Mouse (Mus musculus) limb, embryonic 15.5 days (tissue): ENCODE results near the gene Sec14l5. TPM values are rescaled to one million over a fixed set of nuclear protein-coding genes. Genes with fewer than 3 reads are reported as not detected.

Experiments used
- ATAC-seq: fragments of 200-750 bp; cut with Nextera tagmentation; 2 replicates; pipeline ENCODE4 v1.8.0; 2017; ENCODE audit warnings: low read depth, moderate TSS enrichment; ENCODE audit not compliant: insufficient number of reproducible peaks, low FRiP score, low TSS enrichment
- H3K27ac ChIP-seq: fragments of 300-500 bp; sonication (generic); 2 replicates; pipeline ENCODE4 v1.5.1; 2015; ENCODE audit warnings: moderate library complexity, mild to moderate bottlenecking, inconsistent platforms
- H3K27me3 ChIP-seq: fragments of 300-500 bp; sonication (generic); 2 replicates; pipeline ENCODE4 v1.6.1; 2015; ENCODE audit warnings: inconsistent platforms
- H3K36me3 ChIP-seq: fragments of 300-500 bp; sonication (generic); 2 replicates; pipeline ENCODE4 v1.6.1; 2015; ENCODE audit warnings: inconsistent platforms
- H3K4me1 ChIP-seq: fragments of 300-500 bp; sonication (generic); 2 replicates; pipeline ENCODE4 v1.6.1; 2015; ENCODE audit warnings: inconsistent platforms
- H3K4me2 ChIP-seq: fragments of 300-500 bp; sonication (generic); 2 replicates; pipeline ENCODE4 v1.6.1; 2015; ENCODE audit warnings: mild to moderate bottlenecking, inconsistent platforms
- H3K4me3 ChIP-seq: fragments of 300-500 bp; sonication (generic); 2 replicates; pipeline ENCODE4 v1.5.1; 2015; ENCODE audit warnings: mild to moderate bottlenecking, inconsistent platforms
- H3K9ac ChIP-seq: fragments of 300-500 bp; sonication (generic); 2 replicates; pipeline ENCODE4 v1.6.1; 2015; ENCODE audit warnings: inconsistent platforms
- H3K9me3 ChIP-seq: fragments of 300-500 bp; sonication (generic); 2 replicates; pipeline ENCODE4 v1.6.1; 2016; ENCODE audit warnings: inconsistent platforms
- WGBS: fragments of 180-500 bp; shearing (Covaris S2); methylation state at CpG from one replicate; pipeline ENCODE4 v1.1.7; 2015; 5-methylcytosine and 5-hydroxymethylcytosine counted together
- polyA plus RNA-seq: library from polyadenylated mRNA; unstranded; fragments of >200 nt; fragmentation: Nextera tagmentation; extraction: Ambion mirVana; gene quantifications from 2 replicates; pipeline ENCODE4 v1.2.1, GENCODE M21; 2015

Sec14l5 gene
- polyA plus RNA-seq, 1 experiment from 2014 or later: 0.09 TPM

GRCm38 (mm10) chr16:5156495-5156894 is 9.6 kb downstream of the Sec14l5 start:
- no peaks in the 10 kb centered on the region for H3K9me3 ChIP-seq
- no peaks in the 10 kb centered on the region for H3K36me3 ChIP-seq
- H3K4me3 ChIP-seq: no peak overlapping the region
- H3K4me2 ChIP-seq: no peak overlapping the region
- H3K27me3 ChIP-seq: no peaks in the 10 kb centered on the region
- no peaks in the 10 kb centered on the region for H3K4me1 ChIP-seq
- no peak overlapping the region for H3K9ac ChIP-seq
- H3K27ac ChIP-seq: no peak overlapping the region
- no peak for ATAC-seq
- WGBS: 33% methylated on average over 2 of the region's 2 CpGs

GRCm38 (mm10) chr16:5157113-5157512 is 10.2 kb downstream of the Sec14l5 start:
- Histone ChIP-seq H3K4me2 (no peak overlapping the region), H3K36me3 (no peaks in the 10 kb centered on the region)
- ATAC-seq: no peak

DNA sequence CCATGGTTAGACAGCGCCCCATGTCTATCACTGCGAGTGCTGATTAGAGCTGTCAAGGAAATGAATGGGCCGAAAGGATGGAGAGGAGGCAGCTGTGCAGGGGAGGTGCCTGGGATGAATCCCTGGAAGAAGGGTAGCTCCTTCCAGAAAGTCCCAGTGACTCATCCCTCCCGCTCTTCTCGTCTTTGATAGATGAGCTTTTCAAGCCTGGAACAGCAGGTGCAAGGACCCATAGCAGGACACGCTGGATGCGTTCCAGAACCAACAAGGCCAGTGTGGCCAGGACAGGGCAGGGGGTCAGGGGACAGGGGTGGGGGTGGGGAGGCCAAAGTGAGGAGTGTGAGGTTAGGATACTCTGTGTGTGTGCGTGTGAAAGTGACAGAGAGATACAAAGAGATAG is 12.3 kb downstream of the Sec14l5 start:
- 82% methylated on average over 8 of the region's 8 CpGs for WGBS
- Histone ChIP-seq H3K4me1 (no peaks in the 10 kb centered on the region), H3K4me3 (no peak overlapping the region), H3K36me3 (no peaks in the 10 kb centered on the region), H3K9ac (no peak overlapping the region), H3K27ac (no peak overlapping the region), H3K9me3 (no peaks in the 10 kb centered on the region), H3K27me3 (0 out of 2 replicates have a peak, but pooled peaks cover 3% of the 10 kb centered on the region), H3K4me2 (no peak overlapping the region)
- ATAC-seq: no peak

More at GRCm38 (mm10) chr16:5157113-5157512, 10.2 kb downstream of the Sec14l5 start:
- no peak overlapping the region for H3K27ac ChIP-seq
- WGBS: 77% methylated on average over 3 of the region's 3 CpGs
- no peaks in the 10 kb centered on the region for H3K9me3 ChIP-seq
- no peak overlapping the region for H3K9ac ChIP-seq
- 0 out of 2 replicates have a peak, but pooled peaks cover 1% of the 10 kb centered on the region for H3K27me3 ChIP-seq
- H3K4me3 ChIP-seq: no peak overlapping the region
- H3K4me1 ChIP-seq: no peaks in the 10 kb centered on the region

- Histone ChIP-seq H3K9ac (no peak overlapping the region), H3K4me3 (no peak overlapping the region), H3K4me1 (no peaks in the 10 kb centered on the region), H3K4me2 (no peak overlapping the region), H3K36me3 (no peaks in the 10 kb centered on the region), H3K27me3 (0 out of 2 replicates have a peak, but pooled peaks cover 3% of the 10 kb centered on the region), H3K9me3 (no peaks in the 10 kb centered on the region), H3K27ac (no peak overlapping the region)
- no peak for ATAC-seq
- WGBS: 74% methylated on average over 6 of the region's 6 CpGs
Measured at GRCm38 (mm10) chr16:5164327-5164726, 17.4 kb downstream of the Sec14l5 start.

DNA sequence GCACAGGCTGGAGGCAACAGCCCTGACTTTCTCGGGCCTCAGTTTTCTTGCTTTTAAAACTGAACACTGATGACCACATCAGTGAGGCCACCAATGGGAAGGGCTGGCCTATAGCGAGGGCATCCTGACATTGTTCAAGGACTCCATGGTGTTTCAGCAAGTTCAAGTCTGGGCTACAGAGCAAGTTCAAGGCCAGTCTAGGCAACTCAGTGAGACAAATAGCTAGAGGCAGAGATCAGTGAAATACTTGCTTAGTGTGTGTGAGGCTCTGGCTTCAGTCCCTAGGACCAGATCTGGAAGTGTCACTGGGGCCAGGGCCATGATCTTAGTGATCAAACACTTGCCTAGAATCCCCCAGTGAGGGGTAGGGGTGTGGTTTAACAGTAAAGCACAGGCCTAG is 21.1 kb downstream of the Sec14l5 start:
- no peak for ATAC-seq
- Histone ChIP-seq H3K9ac (no peak overlapping the region), H3K4me2 (no peak overlapping the region), H3K9me3 (no peaks in the 10 kb centered on the region), H3K4me1 (no peaks in the 10 kb centered on the region), H3K4me3 (no peak overlapping the region), H3K27ac (no peak overlapping the region), H3K36me3 (no peaks in the 10 kb centered on the region), H3K27me3 (no peaks in the 10 kb centered on the region)
- 72% methylated on average over 2 of the region's 2 CpGs for WGBS

DNA sequence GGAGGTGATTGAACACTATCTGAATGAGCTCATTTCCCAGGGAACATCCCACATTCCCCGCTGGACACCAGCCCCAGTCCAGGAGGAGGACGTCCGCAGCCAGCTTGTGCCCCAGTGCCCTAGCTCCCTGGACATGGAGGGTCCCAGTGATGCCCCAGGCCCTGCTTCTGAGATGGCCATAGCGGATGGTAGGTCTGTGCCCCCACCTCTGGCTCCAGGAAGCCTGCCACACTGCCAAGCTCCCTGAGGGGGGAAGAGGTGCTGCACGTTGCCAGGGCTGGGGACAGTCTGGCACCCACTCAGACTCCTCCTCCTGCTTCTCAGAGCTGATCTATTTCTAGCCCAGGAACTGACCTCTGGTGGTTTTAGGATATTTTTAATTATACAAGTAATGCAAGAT is 21.9 kb downstream of the Sec14l5 start:
- WGBS: 64% methylated on average over 5 of the region's 5 CpGs
- no peaks in the 10 kb centered on the region for H3K9me3 ChIP-seq
- H3K4me2 ChIP-seq: no peak overlapping the region
- no peak overlapping the region for H3K4me3 ChIP-seq
- H3K36me3 ChIP-seq: no peaks in the 10 kb centered on the region
- no peak overlapping the region for H3K9ac ChIP-seq
- H3K4me1 ChIP-seq: no peaks in the 10 kb centered on the region
- no peak for ATAC-seq
- no peak overlapping the region for H3K27ac ChIP-seq
- no peaks in the 10 kb centered on the region for H3K27me3 ChIP-seq

DNA sequence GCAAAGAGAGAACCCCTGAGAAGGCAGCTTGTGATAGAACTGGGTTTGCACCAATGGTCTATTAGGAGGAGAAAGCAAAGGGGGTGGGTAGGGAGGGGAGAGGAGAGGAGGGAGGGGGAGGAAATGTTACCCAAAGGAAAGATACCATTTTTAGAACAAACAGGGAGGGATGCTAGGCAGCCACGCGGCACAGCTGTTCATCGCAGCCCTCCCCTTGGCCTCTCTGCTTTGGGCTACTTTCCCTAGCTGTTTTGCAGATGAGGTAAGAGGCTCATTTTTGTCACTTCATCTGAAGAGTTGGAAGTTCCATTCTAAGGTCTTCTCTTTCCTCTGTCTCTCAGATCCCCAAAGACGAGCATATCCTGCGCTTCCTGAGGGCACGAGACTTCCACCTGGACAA is 25.7 kb downstream of the Sec14l5 start:
- WGBS: 88% methylated on average over 6 of the region's 6 CpGs
- Histone ChIP-seq H3K27ac (no peak overlapping the region), H3K9me3 (no peaks in the 10 kb centered on the region), H3K27me3 (no peaks in the 10 kb centered on the region), H3K4me1 (no peaks in the 10 kb centered on the region), H3K9ac (no peak overlapping the region), H3K4me3 (no peak overlapping the region), H3K36me3 (no peaks in the 10 kb centered on the region), H3K4me2 (no peak overlapping the region)
- no peak for ATAC-seq

GRCm38 (mm10) chr16:5183310-5183975 is 36.5 kb downstream of the Sec14l5 start:
- 79% methylated on average over 18 of the region's 18 CpGs for WGBS
- ATAC-seq: no peak

GRCm38 (mm10) chr16:5184101-5184500 is 37.2 kb downstream of the Sec14l5 start:
- no peak for ATAC-seq
- H3K4me3 ChIP-seq: no peak overlapping the region
- H3K9ac ChIP-seq: no peak overlapping the region
- no peaks in the 10 kb centered on the region for H3K36me3 ChIP-seq
- no peaks in the 10 kb centered on the region for H3K4me1 ChIP-seq
- H3K9me3 ChIP-seq: no peaks in the 10 kb centered on the region
- WGBS: 54% methylated on average over 8 of the region's 8 CpGs
- 0 out of 2 replicates have a peak, but pooled peaks cover 3% of the 10 kb centered on the region for H3K27me3 ChIP-seq
- H3K27ac ChIP-seq: no peak overlapping the region
- no peak overlapping the region for H3K4me2 ChIP-seq

More at GRCm38 (mm10) chr16:5183310-5183975, 36.5 kb downstream of the Sec14l5 start:
- no peak overlapping the region for H3K27ac ChIP-seq
- no peak overlapping the region for H3K4me3 ChIP-seq
- no peaks in the 10 kb centered on the region for H3K9me3 ChIP-seq
- no peaks in the 10 kb centered on the region for H3K36me3 ChIP-seq
- H3K27me3 ChIP-seq: 0 out of 2 replicates have a peak, but pooled peaks cover 3% of the 10 kb centered on the region
- no peak overlapping the region for H3K9ac ChIP-seq
- no peak overlapping the region for H3K4me2 ChIP-seq
- no peaks in the 10 kb centered on the region for H3K4me1 ChIP-seq

DNA sequence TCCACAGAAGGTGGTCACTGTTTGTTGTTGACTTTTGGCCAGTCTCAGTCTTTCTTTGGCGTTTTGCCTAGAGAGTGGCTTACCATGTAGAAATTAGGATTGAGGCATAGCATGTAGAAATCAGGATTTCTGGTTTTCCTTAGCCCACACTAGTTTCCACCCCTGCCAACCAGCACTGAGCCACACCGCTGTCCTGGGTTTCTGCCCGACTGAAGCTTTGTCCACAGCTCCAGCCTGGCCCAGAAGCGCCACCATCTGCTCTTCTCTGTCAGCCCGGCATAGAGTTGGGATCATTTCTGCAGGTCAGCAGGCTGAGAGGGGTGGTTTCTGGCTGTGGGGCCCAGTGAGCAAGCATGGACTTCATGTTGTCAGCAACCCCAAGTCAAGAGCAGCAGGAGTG is 38.0 kb downstream of the Sec14l5 start:
- no peak overlapping the region for H3K4me3 ChIP-seq

DNA sequence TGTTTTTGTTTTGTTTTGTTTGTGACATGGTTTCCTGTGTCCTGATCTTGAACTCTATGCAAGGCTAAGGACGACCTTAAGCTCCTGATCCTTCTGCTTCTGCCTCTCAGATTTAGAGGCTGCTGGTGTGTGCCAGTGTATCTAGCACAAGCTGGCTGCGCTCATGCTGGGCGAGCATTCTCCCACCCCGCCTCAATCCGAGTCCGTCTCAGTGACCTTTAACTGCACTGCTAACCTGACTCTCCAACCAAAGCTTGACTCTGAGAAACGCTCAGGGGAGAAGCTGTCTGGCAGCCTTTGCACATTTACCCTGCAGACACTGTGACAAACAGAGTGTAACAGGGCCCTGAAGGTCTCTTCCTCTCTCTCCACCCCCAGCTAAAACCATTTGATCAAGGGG is 38.8 kb downstream of the Sec14l5 start:
- 73% methylated on average over 7 of the region's 7 CpGs for WGBS
- Histone ChIP-seq H3K27me3 (0 out of 2 replicates have a peak, but pooled peaks cover 2% of the 10 kb centered on the region), H3K9ac (no peak overlapping the region), H3K9me3 (no peaks in the 10 kb centered on the region), H3K36me3 (no peaks in the 10 kb centered on the region), H3K4me3 (no peak overlapping the region), H3K4me2 (no peak overlapping the region), H3K27ac (no peak overlapping the region), H3K4me1 (no peaks in the 10 kb centered on the region)
- ATAC-seq: no peak

More for the DNA sequence above, 38.0 kb downstream of the Sec14l5 start:
- Histone ChIP-seq H3K27me3 (0 out of 2 replicates have a peak, but pooled peaks cover 3% of the 10 kb centered on the region), H3K9me3 (no peaks in the 10 kb centered on the region), H3K9ac (no peak overlapping the region), H3K4me2 (no peak overlapping the region), H3K4me1 (no peaks in the 10 kb centered on the region), H3K27ac (no peak overlapping the region), H3K36me3 (no peaks in the 10 kb centered on the region)
- WGBS: 80% methylated on average over 5 of the region's 5 CpGs
- ATAC-seq: no peak

- WGBS: 70% methylated on average over 7 of the region's 7 CpGs
- H3K4me2 ChIP-seq: no peak overlapping the region
- H3K4me1 ChIP-seq: no peaks in the 10 kb centered on the region
- H3K27me3 ChIP-seq: no peaks in the 10 kb centered on the region
- no peak for ATAC-seq
- no peaks in the 10 kb centered on the region for H3K9me3 ChIP-seq
- no peak overlapping the region for H3K27ac ChIP-seq
- H3K9ac ChIP-seq: no peak overlapping the region
- no peaks in the 10 kb centered on the region for H3K36me3 ChIP-seq
- no peak overlapping the region for H3K4me3 ChIP-seq
Measured at GRCm38 (mm10) chr16:5186234-5186633, 39.3 kb downstream of the Sec14l5 start.
